Mouse (Mus musculus) lung, embryonic 15.5 days (tissue): ENCODE measurements at regions not wholly inside any gene's neighbourhood (a gene's known extent, or its start where the extent isn't known, plus 50 kb on each side); places are given as distances from the start of the nearest gene placed in this dataset.
A peak's percentile ranks its signal among the peaks of the same experiment; 100 is the strongest.

Experiments
- ATAC-seq: fragments of 200-750 bp; cut with Nextera tagmentation; 2 replicates; pipeline ENCODE4 v1.8.0; 2017; ENCODE audit warnings: moderate number of reproducible peaks, borderline replicate concordance; ENCODE audit not compliant: low FRiP score, low TSS enrichment; ENCODE audit errors: extremely low read depth
- H3K27ac ChIP-seq: fragments of 300-500 bp; sonication (generic); 2 replicates; pipeline ENCODE4 v1.5.1; 2015; ENCODE audit warnings: moderate library complexity, mild to moderate bottlenecking, inconsistent platforms
- H3K27me3 ChIP-seq: fragments of 300-500 bp; sonication (generic); 2 replicates; pipeline ENCODE4 v1.6.1; 2015; ENCODE audit warnings: inconsistent platforms
- H3K36me3 ChIP-seq: fragments of 300-500 bp; sonication (generic); 2 replicates; pipeline ENCODE4 v1.6.1; 2015; ENCODE audit warnings: inconsistent platforms
- H3K4me1 ChIP-seq: fragments of 300-500 bp; sonication (generic); 2 replicates; pipeline ENCODE4 v1.6.1; 2015; ENCODE audit warnings: inconsistent platforms
- H3K4me2 ChIP-seq: fragments of 300-500 bp; sonication (generic); 2 replicates; pipeline ENCODE4 v1.6.1; 2015; ENCODE audit warnings: inconsistent platforms, mild to moderate bottlenecking, moderate library complexity
- H3K4me3 ChIP-seq: fragments of 300-500 bp; sonication (generic); 2 replicates; pipeline ENCODE4 v1.5.1; 2015; ENCODE audit warnings: mild to moderate bottlenecking, inconsistent platforms
- H3K9ac ChIP-seq: fragments of 300-500 bp; sonication (generic); 2 replicates; pipeline ENCODE4 v1.6.1; 2015; ENCODE audit warnings: inconsistent platforms
- H3K9me3 ChIP-seq: fragments of 300-500 bp; sonication (generic); 2 replicates; pipeline ENCODE4 v1.6.1; 2016; ENCODE audit warnings: inconsistent platforms
- WGBS: fragments of 180-500 bp; shearing (Covaris S2); methylation state at CpG from one replicate; pipeline ENCODE4 v1.1.7; 2015; 5-methylcytosine and 5-hydroxymethylcytosine counted together

DNA sequence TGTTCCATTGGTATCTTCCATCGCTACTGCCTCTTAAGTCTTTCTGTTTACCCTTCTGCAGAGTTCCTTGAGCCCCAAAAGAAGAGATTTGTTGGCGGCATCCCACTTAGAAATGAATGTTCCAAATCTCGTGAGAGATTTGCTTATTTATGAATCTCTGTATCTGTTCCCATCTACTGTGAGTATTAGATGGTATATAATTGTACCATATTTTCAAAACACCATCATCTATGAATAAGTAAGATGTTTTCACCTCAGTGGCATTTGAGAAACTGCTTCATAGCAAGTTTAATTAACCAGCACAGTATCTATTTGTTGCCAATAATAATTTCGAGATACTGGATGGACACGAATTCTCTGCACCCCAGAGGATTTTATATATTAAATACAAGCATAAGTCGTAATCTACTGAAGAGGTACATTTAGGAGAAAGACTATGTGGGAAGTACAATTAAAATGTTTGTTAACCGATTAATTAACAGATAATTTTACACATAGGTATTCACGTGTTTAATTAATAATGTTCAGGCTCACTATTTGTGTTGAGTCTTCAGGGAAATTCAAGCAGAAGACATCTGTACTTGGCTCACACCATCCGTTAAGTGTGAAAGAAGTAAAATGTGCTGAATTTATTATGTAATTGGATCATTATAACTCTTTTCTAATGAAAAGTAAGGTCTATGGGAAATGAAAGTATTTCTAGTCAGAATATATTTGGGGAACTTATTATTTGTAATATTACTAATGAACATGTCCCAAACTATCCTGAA, 224.0 kb upstream of the Xrcc4 start:
- H3K4me1 ChIP-seq = no peaks in the 10 kb centered on the region
- H3K36me3 ChIP-seq = no peaks in the 10 kb centered on the region
- H3K4me3 ChIP-seq = no peak overlapping the region
- H3K27ac ChIP-seq = no peak overlapping the region
- WGBS = 90% methylated on average over 9 of the region's 9 CpGs
- H3K9me3 ChIP-seq = no peaks in the 10 kb centered on the region
- no peaks in the 10 kb centered on the region for H3K27me3 ChIP-seq
- no peak overlapping the region for H3K4me2 ChIP-seq
- no peak overlapping the region for H3K9ac ChIP-seq
- no peak for ATAC-seq

DNA sequence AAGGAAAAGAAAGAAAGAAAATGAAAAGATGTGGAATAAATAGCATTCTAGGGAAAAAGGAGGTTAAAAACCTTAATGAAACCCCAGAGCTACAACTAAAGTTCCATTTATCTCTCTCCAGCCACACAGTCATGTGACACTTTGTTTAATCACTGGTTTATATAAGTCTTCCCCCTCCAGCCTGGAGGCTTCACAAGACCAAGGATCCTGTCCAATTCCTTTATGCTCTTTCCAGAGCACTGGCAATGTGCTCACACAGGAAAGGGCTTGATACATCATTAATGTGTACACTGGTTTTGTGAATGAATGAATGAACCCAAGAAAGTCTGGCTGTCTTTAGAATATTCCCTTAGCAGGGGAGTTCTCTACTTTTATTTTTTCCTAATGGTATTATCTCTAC, 221.1 kb upstream of the Xrcc4 start:
- Histone ChIP-seq H3K36me3 (no peaks in the 10 kb centered on the region), H3K4me2 (no peak overlapping the region), H3K9ac (no peak overlapping the region), H3K27ac (no peak overlapping the region), H3K4me3 (no peak overlapping the region), H3K27me3 (no peaks in the 10 kb centered on the region), H3K4me1 (no peaks in the 10 kb centered on the region), H3K9me3 (no peaks in the 10 kb centered on the region)
- ATAC-seq = peak; percentile 67; the same call in 1 of the 2 replicates

DNA sequence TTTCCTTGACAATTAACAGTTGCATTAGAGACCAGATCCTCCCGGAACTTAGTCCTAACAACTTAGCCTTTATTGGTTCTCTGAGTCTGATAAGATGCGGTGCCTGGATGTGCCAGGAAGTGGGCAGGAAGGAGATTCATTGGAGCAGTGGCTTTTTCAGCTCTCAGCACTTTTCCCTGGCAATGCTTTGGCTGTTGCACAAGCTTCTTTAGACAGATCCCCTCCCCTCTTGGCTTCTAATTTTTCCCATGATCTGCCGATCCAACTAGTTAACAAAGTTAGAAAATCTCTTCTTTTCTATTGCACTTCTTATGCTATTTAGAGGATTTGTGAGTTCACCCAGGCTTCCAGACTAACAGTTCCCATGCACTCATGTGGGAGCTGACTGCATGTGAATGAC, 211.1 kb upstream of the Xrcc4 start:
- Histone ChIP-seq H3K4me1 (no peaks in the 10 kb centered on the region), H3K9me3 (no peaks in the 10 kb centered on the region), H3K27me3 (no peaks in the 10 kb centered on the region), H3K4me2 (no peak overlapping the region), H3K4me3 (no peak overlapping the region), H3K27ac (no peak overlapping the region), H3K36me3 (no peaks in the 10 kb centered on the region), H3K9ac (no peak overlapping the region)
- 76% methylated on average over 3 of the region's 3 CpGs for WGBS
- ATAC-seq = no peak

DNA sequence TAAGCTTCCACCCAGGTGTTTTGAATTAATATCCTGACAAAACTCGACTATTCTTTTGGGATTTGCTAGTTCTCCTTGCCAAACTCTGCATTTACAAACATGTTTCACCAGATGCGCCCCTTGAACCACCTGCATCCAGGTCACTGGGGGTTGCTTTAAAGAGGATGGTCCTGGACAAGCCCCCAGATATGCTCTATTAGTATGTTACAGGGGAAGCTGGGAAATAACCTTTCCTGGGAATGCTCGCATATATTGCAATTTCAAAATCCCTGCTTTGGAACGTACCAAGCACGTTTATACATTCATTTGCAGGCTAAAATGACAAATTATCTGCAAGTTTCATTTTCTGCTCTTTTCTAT, 205.2 kb upstream of the Xrcc4 start:
- Histone ChIP-seq H3K4me1 (no peaks in the 10 kb centered on the region), H3K4me3 (no peak overlapping the region), H3K4me2 (no peak overlapping the region), H3K9ac (no peak overlapping the region), H3K9me3 (no peaks in the 10 kb centered on the region), H3K27ac (no peak overlapping the region), H3K27me3 (no peaks in the 10 kb centered on the region), H3K36me3 (no peaks in the 10 kb centered on the region)
- WGBS = 76% methylated on average over 5 of the region's 5 CpGs
- no peak for ATAC-seq

DNA sequence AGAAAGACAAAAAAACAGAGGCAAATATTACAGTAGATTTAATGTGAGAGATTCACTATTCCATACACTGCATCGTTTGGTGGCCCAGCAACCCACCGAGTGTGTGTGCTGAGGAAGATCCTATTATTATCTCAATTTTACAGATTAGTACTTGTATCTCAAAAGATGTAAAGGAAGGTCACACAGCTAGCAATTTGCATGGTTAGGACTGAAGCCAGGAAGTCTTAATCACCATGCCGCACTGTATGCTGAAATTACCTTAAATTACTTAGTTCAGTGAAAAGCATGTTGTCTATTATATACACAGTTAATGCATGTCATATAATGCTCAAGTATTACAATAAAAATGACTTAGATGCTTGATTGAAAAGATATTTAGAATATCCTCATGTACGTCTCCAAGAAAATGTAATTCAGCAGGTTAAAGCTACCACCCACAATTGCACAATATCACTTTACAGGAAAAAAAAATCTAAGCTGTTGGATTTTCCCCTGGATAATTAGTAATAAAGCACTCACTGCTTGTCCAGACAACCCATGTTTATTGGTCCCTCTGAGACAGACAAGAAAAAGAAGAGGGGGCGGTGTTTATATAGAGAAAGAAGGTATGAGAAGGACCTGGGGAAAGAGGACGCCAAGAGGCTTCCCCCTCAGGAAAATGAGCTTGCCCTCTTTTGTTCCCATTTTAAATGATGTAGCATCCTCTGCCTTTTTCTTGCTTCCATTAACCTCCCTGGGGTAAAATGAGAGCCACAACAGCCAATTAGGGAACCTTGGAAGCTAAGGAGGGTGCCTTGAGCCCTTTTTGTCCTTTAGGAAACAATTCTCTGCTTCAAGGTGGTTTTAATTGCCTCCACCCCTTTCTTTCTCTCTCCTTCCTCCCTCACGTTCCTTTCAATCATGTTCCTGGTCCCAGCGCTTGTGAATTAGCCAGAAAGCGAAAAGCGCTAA, 204.6 kb upstream of the Xrcc4 start:
- no peaks in the 10 kb centered on the region for H3K4me1 ChIP-seq
- ATAC-seq = no peak
- H3K36me3 ChIP-seq = no peaks in the 10 kb centered on the region
- no peaks in the 10 kb centered on the region for H3K27me3 ChIP-seq
- no peak overlapping the region for H3K4me2 ChIP-seq
- 63% methylated on average over 10 of the region's 10 CpGs for WGBS
- H3K27ac ChIP-seq = no peak overlapping the region
- H3K4me3 ChIP-seq = no peak overlapping the region
- H3K9me3 ChIP-seq = no peaks in the 10 kb centered on the region
- no peak overlapping the region for H3K9ac ChIP-seq

DNA sequence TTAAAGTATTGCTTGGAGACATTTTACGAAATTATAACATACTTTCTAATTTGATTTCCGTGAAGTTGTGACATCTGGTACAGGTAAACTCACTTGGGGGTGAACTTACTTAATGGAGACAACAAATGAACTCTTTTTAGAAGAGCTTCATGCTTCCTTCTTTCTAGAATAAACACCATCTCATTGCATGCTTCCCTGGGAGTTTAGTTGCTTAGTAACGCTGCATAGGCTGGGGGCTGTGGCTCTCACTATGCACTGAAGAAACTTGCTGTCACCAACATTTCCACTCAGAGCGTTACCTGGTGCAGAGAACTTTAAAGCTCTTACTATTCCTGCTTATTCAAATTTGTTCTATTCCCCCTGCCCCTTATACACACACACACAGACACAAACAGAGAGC, 203.5 kb upstream of the Xrcc4 start:
- Histone ChIP-seq H3K27me3 (no peaks in the 10 kb centered on the region), H3K4me1 (no peaks in the 10 kb centered on the region), H3K9ac (no peak overlapping the region), H3K27ac (no peak overlapping the region), H3K9me3 (no peaks in the 10 kb centered on the region), H3K36me3 (no peaks in the 10 kb centered on the region), H3K4me3 (no peak overlapping the region), H3K4me2 (no peak overlapping the region)
- ATAC-seq = no peak
- WGBS = 51% methylated on average over 4 of the region's 4 CpGs

DNA sequence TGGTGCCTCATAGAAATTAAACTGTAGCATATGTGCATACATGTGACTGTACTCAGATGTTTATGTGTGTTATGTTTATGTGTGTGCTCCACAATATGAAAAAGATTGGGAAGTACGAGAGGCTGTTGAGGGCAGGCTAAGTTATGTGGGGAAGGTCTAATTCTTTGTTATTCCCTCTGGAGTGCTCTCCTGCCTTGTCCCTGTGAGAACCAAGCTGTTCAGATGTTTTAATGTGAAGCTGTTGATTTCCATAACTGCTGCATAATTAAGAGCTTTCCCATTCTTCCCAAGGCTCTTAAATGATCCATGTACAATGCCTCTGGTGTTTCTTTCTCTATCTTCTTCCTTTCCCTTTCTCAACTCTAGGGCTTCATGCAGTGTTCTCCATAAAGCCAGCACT, 202.7 kb upstream of the Xrcc4 start:
- Histone ChIP-seq H3K27ac (no peak overlapping the region), H3K4me2 (no peak overlapping the region), H3K4me1 (no peaks in the 10 kb centered on the region), H3K9me3 (no peaks in the 10 kb centered on the region), H3K4me3 (no peak overlapping the region), H3K9ac (no peak overlapping the region), H3K27me3 (no peaks in the 10 kb centered on the region), H3K36me3 (no peaks in the 10 kb centered on the region)
- WGBS = 86% methylated on average over 1 of the region's 1 CpGs
- ATAC-seq = no peak

DNA sequence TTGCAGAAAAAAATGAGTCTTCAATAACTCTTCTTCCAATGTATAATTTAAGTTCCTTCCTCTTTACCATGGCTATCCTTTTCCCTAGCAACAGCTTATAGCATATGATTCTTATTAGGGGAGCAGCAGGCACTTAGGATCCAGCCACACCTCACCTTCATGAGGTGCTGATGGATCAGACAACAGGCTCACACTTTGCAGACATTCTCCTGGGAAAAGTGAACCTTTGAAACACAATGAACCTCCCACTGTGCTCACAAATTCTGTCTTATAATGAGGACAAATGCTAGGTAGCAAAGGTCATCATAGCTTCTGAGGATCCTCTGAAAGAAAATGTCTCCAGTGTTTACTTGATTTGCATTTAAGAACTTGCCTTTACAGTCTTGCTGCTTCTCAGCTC, 191.6 kb upstream of the Xrcc4 start:
- H3K4me2 ChIP-seq = no peak overlapping the region
- no peaks in the 10 kb centered on the region for H3K36me3 ChIP-seq
- no peak overlapping the region for H3K27ac ChIP-seq
- no peak overlapping the region for H3K9ac ChIP-seq
- no peaks in the 10 kb centered on the region for H3K27me3 ChIP-seq
- H3K4me1 ChIP-seq = no peaks in the 10 kb centered on the region
- no peak overlapping the region for H3K4me3 ChIP-seq
- no peak for ATAC-seq
- H3K9me3 ChIP-seq = no peaks in the 10 kb centered on the region

DNA sequence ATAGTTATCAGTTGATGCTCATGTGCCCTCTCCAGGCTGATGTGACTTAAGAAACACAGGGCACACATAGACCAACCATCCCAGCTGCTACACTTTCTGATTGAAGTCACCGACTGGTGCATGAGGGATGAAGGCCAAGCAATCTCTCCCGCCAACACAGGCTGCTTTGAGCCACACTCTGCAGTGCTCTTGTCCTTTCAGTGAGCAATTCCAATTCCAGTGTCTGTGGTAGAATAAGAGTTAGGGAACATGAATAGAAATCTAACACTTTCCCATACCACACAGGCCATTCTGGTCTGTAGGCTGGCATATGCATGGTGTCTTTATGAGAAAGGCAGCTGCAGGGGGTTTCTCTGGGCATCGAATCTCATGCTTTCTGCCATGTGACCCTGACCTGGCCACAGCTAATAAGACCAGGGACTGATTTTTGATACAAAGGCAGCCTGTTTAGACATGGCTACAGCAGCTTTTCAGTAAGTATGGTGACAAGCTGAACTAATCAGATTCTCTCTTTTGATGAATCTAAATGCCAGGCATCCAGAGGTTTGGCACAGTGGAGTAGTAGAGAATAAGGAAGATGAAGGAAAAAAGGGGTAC, 190.5 kb upstream of the Xrcc4 start:
- no peaks in the 10 kb centered on the region for H3K9me3 ChIP-seq
- H3K27me3 ChIP-seq = no peaks in the 10 kb centered on the region
- no peak overlapping the region for H3K4me2 ChIP-seq
- no peak for ATAC-seq
- H3K27ac ChIP-seq = no peak overlapping the region
- H3K9ac ChIP-seq = no peak overlapping the region
- H3K36me3 ChIP-seq = no peaks in the 10 kb centered on the region
- whole genome bisulfite sequencing = 68% methylated on average over 3 of the region's 3 CpGs
- no peaks in the 10 kb centered on the region for H3K4me1 ChIP-seq
- no peak overlapping the region for H3K4me3 ChIP-seq

DNA sequence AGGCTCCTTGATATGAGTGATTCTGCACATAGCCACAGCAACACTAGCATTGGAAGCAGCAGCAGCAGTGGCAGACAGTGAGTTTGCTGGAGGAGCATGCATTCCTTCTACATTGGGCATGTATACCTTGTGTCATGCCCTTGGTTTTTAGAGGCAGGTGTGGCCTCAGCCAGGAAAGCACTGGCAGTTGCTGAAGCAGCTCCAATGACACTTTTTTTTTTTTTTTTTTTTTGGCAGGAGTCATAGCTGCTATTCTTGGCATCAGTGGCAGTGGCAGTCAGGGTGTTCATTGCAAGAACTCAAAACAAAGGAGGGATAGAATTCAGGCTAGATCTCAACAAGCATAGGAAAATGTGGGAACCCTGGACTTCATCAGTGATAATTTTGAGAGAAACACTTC, 189.9 kb upstream of the Xrcc4 start:
- Histone ChIP-seq H3K9ac (no peak overlapping the region), H3K4me2 (no peak overlapping the region), H3K4me3 (no peak overlapping the region), H3K9me3 (no peaks in the 10 kb centered on the region), H3K36me3 (no peaks in the 10 kb centered on the region), H3K27ac (no peak overlapping the region), H3K4me1 (no peaks in the 10 kb centered on the region), H3K27me3 (no peaks in the 10 kb centered on the region)
- no peak for ATAC-seq

DNA sequence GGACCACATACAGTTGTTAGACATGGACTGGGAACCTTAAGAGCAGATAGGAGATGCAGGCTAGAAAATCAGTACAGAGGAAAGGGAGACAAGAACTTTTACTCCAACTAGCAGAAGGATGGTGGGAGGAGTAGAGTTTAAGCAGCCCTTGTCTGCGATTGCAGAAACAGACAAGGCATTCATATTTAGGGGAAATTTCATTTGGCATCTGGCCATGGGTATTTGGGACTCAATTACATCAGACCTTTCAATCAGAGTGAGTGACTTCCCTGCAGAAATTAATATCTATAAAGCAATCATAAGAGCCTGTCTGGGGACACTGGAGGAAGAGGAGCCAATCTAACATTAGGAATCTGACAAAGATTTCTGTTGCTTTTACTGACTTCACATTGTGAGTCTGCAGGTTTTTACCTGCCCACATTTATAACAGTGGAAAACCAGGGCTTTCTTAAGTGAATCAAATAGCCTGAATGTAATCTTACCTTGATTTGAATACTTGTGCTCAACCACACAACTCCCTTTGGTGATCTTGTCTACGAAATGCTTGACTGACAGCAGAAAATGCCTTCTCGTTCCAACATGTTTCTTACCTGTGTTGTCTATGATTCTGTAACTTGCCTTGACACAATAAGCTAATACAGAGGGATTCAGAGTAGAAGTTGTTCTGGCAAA, 169.8 kb upstream of the Xrcc4 start:
- Histone ChIP-seq H3K27ac (no peak overlapping the region), H3K36me3 (no peaks in the 10 kb centered on the region), H3K27me3 (no peaks in the 10 kb centered on the region), H3K9ac (no peak overlapping the region), H3K4me2 (no peak overlapping the region), H3K9me3 (no peaks in the 10 kb centered on the region), H3K4me3 (no peak overlapping the region), H3K4me1 (no peaks in the 10 kb centered on the region)
- WGBS = 82% methylated on average over 3 of the region's 3 CpGs
- no peak for ATAC-seq

DNA sequence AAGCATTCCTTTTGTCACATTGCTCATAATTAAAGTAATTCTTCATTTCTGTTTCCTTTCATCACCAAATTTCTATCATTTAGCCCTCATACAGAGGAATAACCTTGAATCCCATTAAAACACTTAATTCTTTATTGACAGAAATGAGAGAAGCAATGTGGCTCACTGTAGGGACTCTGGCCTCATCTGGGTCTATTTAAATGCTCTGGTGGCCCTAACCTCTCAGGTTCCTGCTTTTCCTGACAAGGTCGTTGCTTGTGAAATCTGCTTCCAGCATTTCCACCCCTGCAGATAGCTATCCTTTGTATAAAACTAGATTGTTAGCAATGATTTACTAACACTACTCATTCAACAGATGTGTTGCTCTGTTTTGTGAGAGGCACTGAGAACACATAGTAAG, 163.6 kb upstream of the Xrcc4 start:
- no peak for ATAC-seq
- no peaks in the 10 kb centered on the region for H3K27me3 ChIP-seq
- WGBS = 16% methylated on average over 1 of the region's 1 CpGs
- H3K9ac ChIP-seq = no peak overlapping the region
- H3K4me3 ChIP-seq = no peak overlapping the region
- no peak overlapping the region for H3K27ac ChIP-seq
- no peaks in the 10 kb centered on the region for H3K4me1 ChIP-seq
- H3K4me2 ChIP-seq = no peak overlapping the region
- no peaks in the 10 kb centered on the region for H3K9me3 ChIP-seq
- H3K36me3 ChIP-seq = no peaks in the 10 kb centered on the region
